Mouse (Mus musculus): ENCODE data around the gene Olfr1045. TPM values are rescaled to one million over a fixed set of nuclear protein-coding genes. Genes with fewer than 3 reads are reported as not detected.

Olfr1045 gene
- not detected in 2 replicates for polyA plus RNA-seq (2015; fragmentation: Nextera tagmentation; extraction: Ambion mirVana)

DNA sequence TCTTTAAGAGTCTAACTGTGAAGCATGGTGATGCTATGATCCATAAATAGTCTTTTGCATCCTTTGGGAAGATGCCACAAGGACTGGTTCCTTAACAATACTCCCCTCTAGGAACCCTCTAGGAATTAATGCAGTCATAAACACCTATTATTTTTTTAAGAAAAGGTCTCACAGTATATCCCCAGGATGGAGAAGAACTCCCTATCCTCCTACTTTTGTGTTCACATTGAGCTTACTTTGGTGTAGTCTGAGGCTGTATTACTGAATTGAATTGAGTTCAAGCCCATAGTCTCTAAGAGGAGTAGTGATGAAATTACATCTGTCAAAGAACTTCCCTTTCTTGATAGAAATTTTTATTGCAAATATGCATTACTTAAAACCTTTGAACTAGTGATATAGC, at the start of gene Olfr1045:
Gene Olfr1045 (minus strand): TSS at position 101 of the 400 bp plus-strand sequence.
- DNase-seq (ENCODE audit: low spot score): no peak
- Histone ChIP-seq H3K9me3 (ENCODE audit: control insufficient read depth, low read length) (no peaks in the 10 kb centered on the region), H3K9ac (ENCODE audit: low read length) (no peak within 1 kb of the TSS), H3K4me2 (replicated peaks; ENCODE audit: low read depth) (no peak within 1 kb of the TSS), H3K36me3 (ENCODE audit: control insufficient read depth, insufficient read depth, low read length) (no peaks in the 10 kb centered on the region), H3K27ac (replicated peaks) (no peak within 1 kb of the TSS), H3K27me3 (ENCODE audit: control insufficient read depth, insufficient read depth, low read length) (no peaks in the 10 kb centered on the region), H3K4me1 (replicated peaks; ENCODE audit: control insufficient read depth, insufficient read depth) (no peaks in the 10 kb centered on the region), H3K4me3 (ENCODE audit: low read depth, low read length) (no peak within 1 kb of the TSS)
- no peak for TF ChIP-seq EP300 (optimal IDR thresholded peaks at IDR 0.05)
- no peak for TF ChIP-seq CTCF (IDR thresholded peaks at IDR 0.05; ENCODE audit: low read depth)
- ATAC-seq (ENCODE audit: low FRiP score, low TSS enrichment): no peak

GRCm38 (mm10) chr2:86240189-86240588, 37.4 kb upstream of the Olfr1045 start, which contains the start of gene Olfr1048:
Gene Olfr1048, minus strand, starts transcription at chr2:86240289.
- no peak within 1 kb of the TSS for H3K27ac ChIP-seq (replicated peaks)
- H3K9ac ChIP-seq (ENCODE audit: low read length): no peak within 1 kb of the TSS
- TF ChIP-seq EP300 (optimal IDR thresholded peaks at IDR 0.05) (no peak), CTCF (IDR thresholded peaks at IDR 0.05; ENCODE audit: low read depth) (no peak)
- no peaks in the 10 kb centered on the region for H3K4me1 ChIP-seq (replicated peaks; ENCODE audit: control insufficient read depth, insufficient read depth)
- no peaks in the 10 kb centered on the region for H3K36me3 ChIP-seq (ENCODE audit: control insufficient read depth, insufficient read depth, low read length)
- DNase-seq (ENCODE audit: low spot score) (no peak), ATAC-seq (ENCODE audit: low FRiP score, low TSS enrichment) (no peak)
- H3K4me3 ChIP-seq (ENCODE audit: low read depth, low read length): no peak within 1 kb of the TSS
- no peaks in the 10 kb centered on the region for H3K9me3 ChIP-seq (ENCODE audit: control insufficient read depth, low read length)
- H3K27me3 ChIP-seq (ENCODE audit: control insufficient read depth, insufficient read depth, low read length): no peaks in the 10 kb centered on the region
- no peak within 1 kb of the TSS for H3K4me2 ChIP-seq (replicated peaks; ENCODE audit: low read depth)

DNA sequence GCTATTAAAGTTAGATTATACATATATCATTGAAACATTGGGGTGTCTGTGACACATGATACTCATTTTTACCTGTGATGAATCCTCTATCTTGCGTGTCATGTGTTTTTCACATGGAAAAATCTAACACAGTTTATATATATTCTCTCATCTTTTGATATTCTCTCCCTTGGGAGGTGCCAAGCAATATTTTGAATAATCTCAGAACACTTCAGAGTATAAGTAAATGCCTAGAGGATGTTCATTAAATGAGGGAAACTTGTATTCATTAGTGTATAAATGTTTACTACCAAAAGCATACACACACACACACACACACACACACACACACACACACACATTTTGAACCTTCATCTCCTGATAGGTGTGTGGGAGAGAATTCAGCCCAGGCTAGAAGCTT, 28.5 kb upstream of the Olfr1045 start, which contains the start of gene Olfr1047:
Gene Olfr1047 (minus strand): TSS at position 101 of the 400 bp plus-strand sequence.
- H3K27ac ChIP-seq (replicated peaks): no peak within 1 kb of the TSS
- no peak within 1 kb of the TSS for H3K4me2 ChIP-seq (replicated peaks; ENCODE audit: low read depth)
- H3K4me3 ChIP-seq (ENCODE audit: low read depth, low read length): no peak within 1 kb of the TSS
- H3K9me3 ChIP-seq (ENCODE audit: control insufficient read depth, low read length): no peaks in the 10 kb centered on the region
- 83% methylated on average over 1 of the region's 1 CpGs for WGBS
- ATAC-seq (ENCODE audit: low FRiP score, low TSS enrichment): no peak
- TF ChIP-seq CTCF (IDR thresholded peaks at IDR 0.05; ENCODE audit: low read depth) (no peak), EP300 (optimal IDR thresholded peaks at IDR 0.05) (no peak)
- H3K4me1 ChIP-seq (replicated peaks; ENCODE audit: control insufficient read depth, insufficient read depth): no peaks in the 10 kb centered on the region
- no peaks in the 10 kb centered on the region for H3K27me3 ChIP-seq (ENCODE audit: control insufficient read depth, insufficient read depth, low read length)
- no peak for DNase-seq (ENCODE audit: low spot score)
- no peaks in the 10 kb centered on the region for H3K36me3 ChIP-seq (ENCODE audit: control insufficient read depth, insufficient read depth, low read length)
- H3K9ac ChIP-seq (ENCODE audit: low read length): no peak within 1 kb of the TSS

DNA sequence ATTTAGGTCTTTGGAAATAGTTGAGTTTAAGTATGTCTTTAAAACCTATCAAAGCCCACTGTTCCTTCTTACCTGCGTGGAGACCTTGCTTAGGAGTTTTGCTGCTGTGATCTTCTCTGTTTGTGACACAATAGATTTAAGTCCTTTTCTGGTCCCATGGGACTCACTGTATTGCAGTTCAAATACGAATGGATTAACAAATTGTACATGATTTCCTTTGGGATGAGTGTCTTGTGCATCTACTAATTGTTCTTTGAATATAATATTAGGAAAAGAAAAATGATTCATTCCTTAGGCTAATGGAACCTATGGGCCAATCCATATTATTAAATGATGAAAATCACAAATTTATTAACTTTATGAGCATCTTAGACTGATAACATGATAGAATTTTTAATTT, 16.4 kb upstream of the Olfr1045 start, which contains the start of gene Olfr1046:
Gene Olfr1046 (minus strand): TSS at position 101 of the 400 bp plus-strand sequence.
- H3K27me3 ChIP-seq (ENCODE audit: control insufficient read depth, insufficient read depth, low read length): no peaks in the 10 kb centered on the region
- H3K9me3 ChIP-seq (ENCODE audit: control insufficient read depth, low read length): no peaks in the 10 kb centered on the region
- WGBS: 77% methylated on average over 2 of the region's 2 CpGs
- H3K27ac ChIP-seq (replicated peaks): no peak within 1 kb of the TSS
- H3K9ac ChIP-seq (ENCODE audit: low read length): no peak within 1 kb of the TSS
- TF ChIP-seq CTCF (IDR thresholded peaks at IDR 0.05; ENCODE audit: low read depth) (no peak), EP300 (optimal IDR thresholded peaks at IDR 0.05) (no peak)
- no peak for DNase-seq (ENCODE audit: low spot score)
- H3K4me2 ChIP-seq (replicated peaks; ENCODE audit: low read depth): no peak within 1 kb of the TSS
- no peak within 1 kb of the TSS for H3K4me3 ChIP-seq (ENCODE audit: low read depth, low read length)
- no peaks in the 10 kb centered on the region for H3K4me1 ChIP-seq (replicated peaks; ENCODE audit: control insufficient read depth, insufficient read depth)
- no peaks in the 10 kb centered on the region for H3K36me3 ChIP-seq (ENCODE audit: control insufficient read depth, insufficient read depth, low read length)
- no peak for ATAC-seq (ENCODE audit: low FRiP score, low TSS enrichment)

DNA sequence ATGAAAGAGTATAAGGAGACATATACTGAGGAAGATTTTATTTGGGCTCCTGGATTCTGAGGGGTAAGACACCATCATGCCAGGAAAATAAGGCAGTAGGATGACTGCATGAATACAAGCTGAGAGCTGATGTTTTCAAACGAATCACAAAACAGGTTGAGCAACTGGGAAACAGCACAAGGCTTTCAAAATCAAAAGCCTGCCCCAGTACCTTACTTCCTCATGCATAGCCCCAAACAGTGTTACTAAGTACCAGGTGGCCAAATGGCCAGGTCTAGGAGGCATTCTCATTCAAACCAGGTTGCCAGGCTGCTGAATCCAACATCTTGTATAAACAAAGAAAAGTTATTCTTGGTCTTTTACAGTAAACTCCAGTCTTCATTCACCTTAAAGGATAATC, 6.9 kb downstream of the Olfr1045 start:
- Histone ChIP-seq H3K4me1 (replicated peaks; ENCODE audit: control insufficient read depth, insufficient read depth) (no peaks in the 10 kb centered on the region), H3K36me3 (ENCODE audit: control insufficient read depth, insufficient read depth, low read length) (no peaks in the 10 kb centered on the region), H3K27me3 (ENCODE audit: control insufficient read depth, insufficient read depth, low read length) (no peaks in the 10 kb centered on the region), H3K9ac (ENCODE audit: low read length) (no peak overlapping the region), H3K4me2 (replicated peaks; ENCODE audit: low read depth) (no peak overlapping the region), H3K4me3 (ENCODE audit: low read depth, low read length) (no peak overlapping the region), H3K27ac (replicated peaks) (no peak overlapping the region), H3K9me3 (ENCODE audit: control insufficient read depth, low read length) (no peaks in the 10 kb centered on the region)
- DNase-seq (ENCODE audit: low spot score): no peak
- WGBS: 41% methylated on average over 1 of the region's 1 CpGs
- ATAC-seq (ENCODE audit: low FRiP score, low TSS enrichment): no peak
- TF ChIP-seq EP300 (optimal IDR thresholded peaks at IDR 0.05) (no peak), CTCF (IDR thresholded peaks at IDR 0.05; ENCODE audit: low read depth) (no peak)

- Histone ChIP-seq H3K9me3 (ENCODE audit: control insufficient read depth, low read length) (no peaks in the 10 kb centered on the region), H3K27ac (replicated peaks) (no peak within 1 kb of the TSS), H3K36me3 (ENCODE audit: control insufficient read depth, insufficient read depth, low read length) (no peaks in the 10 kb centered on the region), H3K4me3 (ENCODE audit: low read depth, low read length) (no peak within 1 kb of the TSS), H3K9ac (ENCODE audit: low read length) (no peak within 1 kb of the TSS), H3K27me3 (ENCODE audit: control insufficient read depth, insufficient read depth, low read length) (no peaks in the 10 kb centered on the region), H3K4me2 (replicated peaks; ENCODE audit: low read depth) (no peak within 1 kb of the TSS), H3K4me1 (replicated peaks; ENCODE audit: control insufficient read depth, insufficient read depth) (no peaks in the 10 kb centered on the region)
- ATAC-seq (ENCODE audit: low FRiP score, low TSS enrichment) (no peak), DNase-seq (ENCODE audit: low spot score) (no peak)
- no peak for TF ChIP-seq CTCF (IDR thresholded peaks at IDR 0.05; ENCODE audit: low read depth)
- TF ChIP-seq EP300 (optimal IDR thresholded peaks at IDR 0.05): no peak
These were observed 17.2 kb downstream of the Olfr1045 start, which contains the start of gene Olfr52 for GRCm38 (mm10) chr2:86185583-86185982. Gene Olfr52, minus strand, starts transcription at chr2:86185683.
